Mouse (Mus musculus) lung, postnatal 0 days (tissue): Measurements from ENCODE around the gene Kcnb1.

Experiments used
- CTCF ChIP-seq: IDR thresholded peaks from 2 replicates; pipeline ENCODE4 v1.5.1; 2016; ENCODE audit warnings: antibody characterized with exemption, mild to moderate bottlenecking
- EP300 ChIP-seq: IDR thresholded peaks from 2 replicates; pipeline ENCODE4 v1.6.1; 2016; ENCODE audit warnings: antibody characterized with exemption, mild to moderate bottlenecking, control low read depth

DNA sequence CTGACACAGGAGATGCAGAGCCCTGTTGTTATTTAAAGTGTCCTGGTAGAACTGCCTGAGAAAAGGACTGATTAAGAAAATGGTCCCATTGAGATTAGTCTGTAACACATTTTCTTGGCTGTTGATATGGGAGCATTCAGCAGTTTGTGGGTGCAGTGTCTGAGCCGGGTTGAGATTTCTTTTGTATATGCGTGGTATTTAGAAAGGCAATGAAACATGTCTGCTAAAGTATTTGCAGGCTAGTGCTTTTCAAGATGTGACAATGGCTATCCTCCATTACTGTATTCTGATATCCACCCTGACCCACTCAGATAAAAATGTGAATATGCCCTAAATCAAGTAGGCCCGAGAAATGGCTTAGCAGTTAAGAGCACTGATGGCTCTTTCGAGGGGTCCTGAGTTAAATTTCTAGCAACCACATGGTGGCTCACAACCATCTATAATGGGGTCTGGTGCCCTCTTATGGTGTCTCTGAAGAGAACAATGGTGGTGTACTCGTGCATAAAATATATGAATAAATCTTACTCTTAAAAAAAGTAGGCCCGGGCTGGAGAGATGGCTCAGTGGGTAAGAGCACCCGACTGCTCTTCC lies 126.0 kb downstream of the Kcnb1 start:
- peak; percentile 31 for TF ChIP-seq CTCF
- no peak for TF ChIP-seq EP300
